Mouse (Mus musculus) brain, embryonic 14.5 days (tissue): ENCODE data around the gene Eipr1.

Experiments used
- CTCF ChIP-seq: fragments of 200-500 bp; IDR thresholded peaks from 2 replicates; pipeline ENCODE4 v1.5.1; 2012; ENCODE audit warnings: inconsistent platforms, mild to moderate bottlenecking, moderate library complexity, borderline replicate concordance; ENCODE audit not compliant: insufficient read depth, insufficient read length; ENCODE audit errors: extremely low read depth
- POLR2A ChIP-seq: fragments of 200-500 bp; IDR thresholded peaks from 2 replicates; pipeline ENCODE4 v1.6.1; 2012; ENCODE audit warnings: mild to moderate bottlenecking, inconsistent platforms, borderline replicate concordance; ENCODE audit not compliant: poor library complexity, insufficient read depth, insufficient read length, severe bottlenecking; ENCODE audit errors: extremely low read depth

DNA sequence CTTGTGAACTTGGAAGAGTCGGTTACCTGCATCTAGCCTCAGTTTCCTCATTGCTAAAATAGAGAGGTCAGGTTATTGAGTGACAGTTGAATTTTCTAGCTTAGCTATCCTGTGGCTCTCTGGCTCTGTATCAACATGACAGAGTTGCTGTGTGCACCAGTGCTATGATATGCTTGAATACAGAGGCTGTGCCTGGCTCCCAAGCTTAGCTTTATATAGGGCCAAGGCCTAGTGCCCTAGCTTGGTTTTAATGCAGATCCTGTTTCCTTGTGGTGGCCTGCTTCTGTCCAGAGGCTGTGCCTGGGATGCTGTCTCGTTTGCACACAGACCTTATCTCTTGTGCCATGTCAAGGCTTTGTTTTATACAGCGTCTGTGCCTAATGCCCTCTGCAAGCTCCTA lies 66.3 kb downstream of the Eipr1 start:
- TF ChIP-seq POLR2A (no peak), CTCF (no peak)
